Mouse (Mus musculus) Muller cell, postnatal 12 days (primary cell): ENCODE results near the gene Rplp1.
A peak's percentile ranks its signal among the peaks of the same experiment; 100 is the strongest.

Experiments used
- DNase-seq: peaks from one replicate; pipeline ENCODE4 v3.0.0-alpha.2; 2015; ENCODE audit errors: inconsistent ontology term

Gene Rplp1

DNA sequence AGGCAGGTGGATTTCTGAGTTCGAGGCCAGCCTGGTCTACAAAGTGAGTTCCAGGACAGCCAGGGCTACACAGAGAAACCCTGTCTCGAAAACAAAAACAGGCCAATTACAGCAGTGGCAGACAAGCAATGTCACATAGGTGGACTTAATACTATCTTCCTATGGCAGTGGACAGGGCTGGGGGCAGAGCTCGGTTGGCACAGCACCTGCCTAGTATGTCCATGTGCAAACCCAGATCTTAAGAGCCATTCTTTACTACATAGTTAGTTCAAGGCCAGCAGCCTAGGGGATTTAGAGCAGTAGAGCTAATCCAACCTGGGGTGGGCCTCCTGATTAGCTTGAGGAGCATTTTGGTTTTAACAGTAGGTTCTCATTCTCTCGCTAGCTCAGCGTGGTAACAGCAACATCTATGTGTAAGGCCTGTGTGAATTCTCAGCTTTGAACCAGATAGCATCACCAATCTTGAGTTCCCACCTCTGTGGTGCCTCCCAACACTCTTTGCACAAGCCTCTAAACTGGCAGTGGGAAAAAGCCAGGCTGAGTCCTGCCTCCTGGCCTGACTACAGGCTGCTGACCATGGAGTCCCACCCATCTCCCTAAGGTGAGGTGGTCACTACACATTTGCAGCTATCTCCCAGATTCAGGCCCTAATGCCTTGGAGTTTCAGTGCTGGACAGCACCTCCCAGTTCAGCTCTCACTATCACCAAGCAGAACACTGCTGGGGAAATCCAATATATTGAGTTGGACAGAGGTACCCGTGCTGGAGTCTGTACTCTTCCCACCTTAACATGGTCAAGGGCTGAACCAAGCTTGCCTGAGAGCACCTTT lies 2.8 kb downstream of the Rplp1 start:
- DNase-seq: no peak

DNA sequence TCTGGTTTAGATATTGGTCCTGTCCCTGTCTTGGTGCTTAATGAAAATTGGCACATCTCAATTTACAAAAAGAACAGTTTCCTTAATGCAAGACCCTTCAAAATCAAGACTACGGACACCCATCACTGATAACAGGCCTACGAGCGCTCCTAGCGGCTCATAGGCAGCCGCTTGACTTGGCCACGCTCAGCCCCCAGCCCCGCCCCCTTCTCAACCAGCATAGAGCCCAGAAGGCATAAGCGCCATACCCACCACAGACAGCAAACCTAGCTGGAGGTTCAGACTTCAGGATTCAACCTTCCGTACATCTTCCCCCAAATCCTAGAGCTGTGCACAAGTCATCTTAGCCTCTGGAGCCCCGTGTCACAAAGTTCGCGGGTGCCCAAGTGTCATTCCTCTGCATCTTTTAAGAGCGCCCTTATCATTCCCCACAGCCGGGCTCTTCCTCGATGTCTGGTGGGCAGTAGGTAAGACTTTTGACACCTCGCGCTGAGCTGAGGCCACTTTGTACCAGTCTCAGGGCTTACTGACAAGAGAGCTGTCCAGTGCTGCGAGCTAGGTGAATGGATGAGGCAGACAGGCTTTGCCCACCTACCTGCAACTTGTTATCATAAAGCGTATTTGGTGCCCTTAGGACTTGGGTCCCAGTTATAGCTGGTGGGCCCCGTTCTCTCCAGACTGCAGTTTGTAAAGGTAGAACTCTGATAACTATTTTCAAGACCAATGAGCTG lies 3.7 kb downstream of the Rplp1 start:
- no peak for DNase-seq

DNA sequence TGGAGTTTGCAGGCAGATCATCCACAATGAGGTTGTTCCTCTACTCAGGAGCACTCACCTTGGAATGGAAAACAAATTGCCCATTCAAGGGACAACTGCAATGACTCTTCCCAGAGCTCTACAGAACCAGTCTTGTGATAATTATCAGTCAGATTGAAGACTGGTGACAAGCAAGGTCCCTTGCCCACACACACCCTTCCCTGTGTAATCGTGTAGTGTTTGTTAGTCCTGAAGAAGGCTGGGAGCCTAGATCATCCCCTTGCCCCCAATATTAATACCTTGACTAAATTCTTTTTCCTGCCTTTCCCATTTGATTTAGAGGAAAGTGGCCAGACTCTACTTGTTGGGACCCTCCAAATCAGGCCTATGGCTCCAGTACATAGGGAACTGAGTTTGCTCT lies 4.7 kb downstream of the Rplp1 start:
- DNase-seq: no peak

DNA sequence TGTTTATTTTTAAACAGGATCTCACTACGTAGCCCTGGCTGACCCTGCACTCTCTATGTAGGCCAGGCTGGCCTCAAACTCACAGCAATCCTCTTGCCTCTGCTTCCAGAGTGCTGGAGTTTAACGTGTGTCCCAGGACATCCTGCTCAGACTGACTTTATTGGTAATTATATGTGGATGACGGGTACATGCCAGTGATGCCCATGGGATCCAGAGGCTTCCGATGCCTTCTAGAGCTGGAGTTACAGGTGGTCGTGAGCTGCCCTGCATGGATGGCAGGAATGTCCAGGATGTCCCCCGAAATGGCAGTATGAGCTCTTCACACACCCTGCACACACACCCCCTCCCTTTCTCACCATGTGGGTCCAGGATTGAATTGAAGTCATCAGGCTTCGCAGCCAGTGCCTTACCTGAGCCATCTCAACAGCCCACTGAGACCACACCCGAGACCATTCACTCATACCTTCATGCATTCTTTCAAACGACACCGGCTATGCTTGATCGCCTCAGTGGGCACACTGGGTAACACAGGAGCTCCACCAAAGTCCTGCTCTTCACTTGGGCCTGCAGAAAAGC lies 5.4 kb downstream of the Rplp1 start:
- DNase-seq: no peak

DNA sequence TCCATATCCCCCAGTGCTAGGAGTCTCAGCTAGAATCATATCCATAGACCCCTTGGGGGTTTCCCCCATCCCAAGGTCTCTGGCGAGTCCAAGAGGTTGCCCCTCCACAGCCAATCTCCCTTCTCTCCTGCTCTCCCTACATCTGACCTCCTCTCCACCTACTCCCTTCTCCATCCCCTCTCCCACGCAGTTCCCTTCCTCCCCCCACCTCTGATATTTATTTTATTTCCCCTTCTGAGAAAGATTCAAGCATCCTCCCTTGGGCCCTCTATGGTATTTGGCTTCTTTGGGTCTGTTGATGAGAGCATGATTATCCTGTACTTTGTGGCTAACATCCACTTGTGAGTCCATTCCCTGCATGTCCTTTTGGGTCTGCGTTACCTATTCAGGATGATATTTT lies 6.0 kb downstream of the Rplp1 start:
- no peak for DNase-seq

DNA sequence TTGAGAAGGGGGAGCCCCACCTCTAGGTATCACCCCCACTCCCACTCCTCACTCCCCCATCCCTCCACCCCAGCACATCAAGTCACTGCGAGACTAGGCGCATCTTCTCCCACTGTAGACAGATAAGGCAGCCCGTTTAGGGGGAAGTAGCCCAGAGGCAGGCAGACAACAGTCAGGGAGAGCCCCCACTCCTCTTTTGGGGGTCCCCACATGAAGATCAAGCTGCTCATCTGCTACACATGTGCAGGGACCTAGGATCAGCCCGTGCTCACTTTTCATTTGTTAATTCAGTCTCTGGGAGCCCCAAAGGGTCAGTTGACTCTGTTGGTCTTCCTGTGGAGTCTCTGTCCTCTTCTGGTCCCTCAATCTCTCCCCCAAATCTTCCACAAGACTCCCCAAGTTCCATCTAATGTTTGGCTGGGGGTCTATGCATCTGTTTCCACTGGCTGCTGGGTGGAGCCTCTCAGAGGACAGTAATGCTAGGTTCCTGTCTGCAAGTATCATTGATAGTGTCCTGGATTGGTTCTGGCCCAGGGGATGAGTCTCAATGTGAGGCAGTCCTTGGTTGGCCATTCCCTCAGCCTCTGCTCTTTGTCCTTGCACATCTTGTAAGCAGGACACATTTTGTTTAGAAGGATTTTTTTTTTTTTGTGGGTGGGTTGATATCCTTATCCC lies 6.6 kb downstream of the Rplp1 start:
- DNase-seq: no peak

DNA sequence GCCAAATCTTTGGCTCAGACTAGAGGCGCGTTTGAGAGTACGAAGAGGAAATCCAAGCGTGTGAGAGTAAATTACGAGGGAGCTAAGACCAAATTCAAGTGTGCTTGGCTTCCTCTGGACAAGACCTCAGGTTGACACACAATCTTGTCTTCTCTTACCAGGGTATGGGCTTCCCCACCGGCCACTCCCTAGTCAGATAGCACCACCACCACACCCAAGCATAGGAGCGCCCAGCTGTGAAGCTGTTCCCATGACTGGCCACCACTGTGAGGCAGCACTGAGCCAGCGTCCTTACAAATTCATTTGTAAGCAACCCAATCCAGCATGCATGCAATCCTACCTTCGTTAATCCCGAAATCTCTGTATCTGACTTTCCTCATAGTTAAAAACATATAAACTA lies 7.4 kb downstream of the Rplp1 start:
- DNase-seq: no peak

DNA sequence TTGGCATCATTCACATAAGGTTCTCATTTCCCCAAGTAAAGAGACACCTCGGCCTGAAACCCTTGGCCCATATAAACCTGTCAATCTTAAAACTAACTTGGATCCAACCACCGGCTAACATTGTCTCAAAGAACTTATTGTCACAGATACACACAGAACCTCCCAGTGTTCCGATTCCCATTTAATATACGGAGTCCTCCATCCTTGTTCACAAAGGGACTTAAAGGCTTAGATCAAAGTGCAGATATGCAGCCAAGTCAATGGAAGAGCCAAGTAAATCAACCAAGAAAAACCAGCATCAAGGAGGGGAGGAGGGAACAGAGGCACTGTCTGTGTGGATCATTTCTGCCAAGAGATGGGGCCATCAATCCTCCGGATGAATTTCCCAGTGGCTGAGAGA lies 8.8 kb downstream of the Rplp1 start:
- no peak for DNase-seq

DNA sequence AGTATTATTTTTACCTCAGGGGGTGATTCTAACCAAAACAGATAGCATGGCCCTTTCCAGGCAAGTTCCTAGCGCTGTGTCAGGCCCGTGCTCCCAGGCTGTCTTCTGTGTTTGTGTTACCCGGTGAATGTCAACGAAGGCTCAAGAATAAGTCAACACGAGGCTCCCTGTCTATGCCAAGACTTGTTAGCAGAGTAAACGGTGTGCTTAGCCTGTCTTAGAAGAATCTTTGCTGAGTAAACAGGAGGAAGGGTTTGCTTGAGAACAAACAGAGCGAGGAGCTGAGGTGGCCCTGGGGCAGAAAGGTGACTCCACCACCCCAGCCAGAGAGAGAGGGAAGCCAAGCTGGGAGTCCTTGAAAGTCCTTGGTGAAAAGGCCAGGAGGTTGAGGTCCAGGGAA lies 10.1 kb downstream of the Rplp1 start:
- DNase-seq: no peak

DNA sequence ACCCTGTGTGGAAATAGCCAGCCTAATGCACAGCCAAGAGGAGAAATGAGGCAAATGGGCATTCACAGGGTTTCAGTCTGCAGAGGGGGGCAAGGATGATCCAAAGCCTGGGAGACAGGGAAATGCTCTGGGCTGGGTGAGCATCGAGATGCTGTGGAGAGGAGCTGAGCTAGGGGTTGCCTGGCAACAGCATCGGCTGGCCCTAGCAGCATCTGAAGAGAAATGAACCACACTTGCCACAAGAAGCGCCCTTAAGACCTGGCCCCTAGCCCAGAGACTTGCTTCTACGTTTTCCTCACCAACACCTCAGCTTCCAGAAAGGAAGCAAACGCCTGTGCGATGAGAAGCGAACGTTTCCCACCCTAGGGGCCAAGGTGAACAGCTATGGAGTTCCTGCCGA lies 11.9 kb downstream of the Rplp1 start:
- DNase-seq: no peak

DNA sequence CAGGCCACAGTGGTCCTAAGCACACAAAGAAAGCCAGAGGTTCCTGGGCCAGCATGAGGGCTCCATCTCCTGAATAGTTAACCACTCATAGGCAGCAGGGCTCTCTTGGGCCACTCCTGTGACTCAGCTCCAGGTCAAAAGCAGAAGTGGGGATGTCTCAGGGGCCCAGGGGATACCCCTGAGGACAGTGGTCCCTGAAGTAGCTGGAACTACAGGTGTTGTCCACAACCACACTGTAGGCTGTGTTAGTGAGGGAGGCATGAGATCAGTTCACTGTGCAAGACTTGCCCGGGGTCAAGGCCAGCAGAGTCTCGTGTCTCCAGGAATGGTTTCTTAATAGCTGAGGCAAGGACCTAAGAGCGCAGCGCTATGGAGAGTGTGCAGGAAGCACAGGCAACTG lies 12.8 kb downstream of the Rplp1 start:
- no peak for DNase-seq

DNA sequence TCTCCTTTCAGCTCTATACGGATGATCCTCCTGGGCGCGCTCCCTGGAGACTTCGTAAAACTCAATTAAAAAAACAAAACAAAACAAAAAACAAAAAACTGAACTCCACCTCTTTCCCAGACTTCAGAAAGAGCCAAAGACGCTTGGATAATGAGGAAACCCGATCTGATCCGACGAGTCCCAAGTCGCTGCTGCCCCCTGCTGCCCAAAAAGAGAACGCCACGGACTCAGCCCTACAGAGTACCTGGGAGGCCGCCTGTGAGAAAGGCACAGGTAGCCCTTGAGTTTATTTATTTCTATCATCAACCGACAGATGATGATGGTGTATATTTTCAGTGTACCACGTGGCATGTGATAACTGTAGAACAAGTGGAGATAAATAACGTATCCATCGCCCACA lies 14.5 kb downstream of the Rplp1 start:
- DNase-seq: peak; percentile 42

DNA sequence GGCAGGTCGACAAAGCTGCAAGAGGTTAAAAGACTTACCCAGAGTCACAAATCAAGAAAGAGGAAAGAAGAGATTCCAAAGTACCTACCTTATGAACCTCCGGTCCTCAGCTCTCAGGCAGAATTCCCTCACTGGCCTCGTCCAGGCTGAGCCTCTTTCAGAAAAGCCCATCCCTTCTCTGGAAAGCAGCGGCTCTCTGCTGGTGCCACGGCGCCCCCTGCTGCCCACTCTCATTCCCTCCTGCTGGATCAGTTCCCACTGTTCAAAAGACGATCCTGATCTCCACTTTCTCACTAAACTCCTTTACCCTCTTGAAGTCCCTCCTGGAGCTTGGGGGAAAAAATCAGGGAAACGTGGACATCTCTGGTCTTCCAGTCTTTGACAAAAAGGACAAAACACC lies 15.9 kb downstream of the Rplp1 start:
- DNase-seq: peak; percentile 87

DNA sequence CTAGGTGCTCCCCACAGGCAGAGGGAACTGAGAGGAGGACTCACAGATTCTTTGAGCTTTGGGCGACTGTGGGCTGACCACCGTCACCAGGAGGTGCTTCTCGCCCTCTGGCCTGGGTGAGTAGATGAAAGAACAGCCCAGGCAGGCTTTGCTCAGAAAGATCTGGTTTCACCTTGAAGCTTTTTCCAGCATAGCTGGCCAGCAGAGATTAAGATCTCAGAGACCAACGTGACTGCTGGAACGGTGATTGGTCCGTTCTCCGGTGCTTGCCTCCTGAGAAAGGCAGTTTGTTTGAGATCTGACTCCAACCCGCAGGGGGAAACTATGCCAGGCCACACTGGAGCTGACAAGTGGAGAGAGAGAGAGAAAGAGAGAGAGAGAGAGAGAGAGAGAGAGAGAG lies 19.3 kb downstream of the Rplp1 start:
- no peak for DNase-seq

DNA sequence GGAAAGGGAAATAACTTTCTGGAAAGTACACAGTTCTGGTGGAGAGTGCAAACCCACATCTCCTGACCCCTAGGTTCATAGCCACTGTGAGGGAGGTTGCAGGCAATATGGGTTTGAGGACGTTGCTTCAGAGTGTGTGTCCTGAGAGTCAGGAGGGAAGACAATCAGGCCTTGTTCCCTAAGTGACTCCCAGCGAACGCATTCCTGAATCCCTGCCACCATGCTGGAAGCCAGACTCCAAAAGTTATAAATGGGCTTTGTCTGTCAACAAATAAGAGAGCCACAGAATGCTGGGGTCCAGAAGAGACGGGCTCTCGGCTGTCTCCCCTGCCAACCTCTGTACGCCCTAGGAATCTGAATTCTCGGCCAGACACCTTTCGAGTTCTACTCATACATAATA lies 24.5 kb downstream of the Rplp1 start:
- peak; percentile 92 for DNase-seq

DNA sequence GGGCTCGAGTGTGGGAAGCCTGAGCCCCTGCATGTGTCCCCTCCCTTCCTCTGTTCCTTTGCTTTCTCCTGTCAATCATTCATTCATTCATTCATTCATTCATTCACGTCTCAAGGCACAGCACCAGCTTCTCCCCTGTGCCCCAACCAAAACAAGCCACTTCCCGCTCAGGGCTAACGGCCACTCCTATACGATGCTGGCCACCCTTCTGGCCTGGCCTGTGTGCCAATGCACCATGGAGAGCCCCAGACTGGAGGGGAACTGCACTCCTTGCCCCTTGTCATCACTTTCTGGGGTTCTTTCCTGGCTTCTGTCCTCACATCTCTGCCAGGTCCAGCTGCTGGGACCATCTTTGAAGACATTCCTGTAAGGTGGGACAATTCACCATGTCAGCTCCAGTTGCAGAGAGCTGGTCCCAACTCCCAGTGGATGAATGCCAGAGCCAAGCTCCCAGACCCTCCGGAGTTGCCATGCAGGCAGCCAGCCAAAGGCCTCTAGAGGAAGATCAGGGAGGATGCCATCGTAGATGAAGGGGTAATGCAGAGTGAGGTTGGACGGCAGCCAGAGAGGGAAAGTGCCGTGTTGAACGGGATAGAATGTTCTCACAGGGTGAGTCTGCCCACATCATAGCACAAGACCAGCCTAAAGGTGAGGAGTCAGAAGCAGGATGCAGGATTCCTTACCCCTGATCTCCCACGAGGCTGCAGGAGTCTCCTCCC lies 26.5 kb downstream of the Rplp1 start:
- no peak for DNase-seq

DNA sequence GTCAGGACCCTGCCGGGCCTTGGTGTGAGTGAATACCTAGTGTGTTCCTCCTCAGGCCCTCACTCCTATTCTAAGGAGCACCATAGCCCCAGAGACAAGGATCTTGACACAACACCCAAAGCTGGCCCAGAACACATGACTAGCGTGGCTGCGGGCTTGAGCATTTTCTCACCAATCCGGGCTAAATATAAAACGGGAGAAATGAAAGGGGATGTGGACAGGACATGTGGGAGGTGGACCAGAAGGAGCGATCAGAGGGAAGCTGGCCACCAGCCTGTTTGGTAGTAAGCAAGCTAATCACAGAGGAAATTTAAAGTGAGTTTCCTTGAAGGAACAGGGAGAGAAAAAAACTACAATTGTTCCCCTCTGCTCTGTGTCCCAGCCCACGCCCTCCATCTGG lies 28.4 kb downstream of the Rplp1 start:
- DNase-seq: no peak

DNA sequence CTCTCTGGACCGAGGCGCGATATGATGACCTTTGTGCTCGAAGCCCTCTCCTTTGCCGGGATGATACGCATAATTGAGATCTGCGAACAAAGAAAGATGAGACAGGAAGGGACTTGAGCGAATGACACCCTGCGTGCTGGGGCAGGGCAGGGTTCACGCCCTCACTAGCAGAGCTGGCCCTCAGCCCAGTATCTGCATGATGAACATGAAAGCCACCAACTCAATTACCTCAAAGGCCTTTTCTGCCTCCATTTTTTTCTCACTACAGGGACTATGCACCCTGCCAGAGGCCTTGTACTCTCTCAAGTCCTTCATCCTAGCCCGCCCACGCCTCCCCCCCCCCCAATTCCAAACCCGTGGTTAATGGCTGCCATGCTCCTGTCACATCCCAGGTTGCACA lies 29.4 kb downstream of the Rplp1 start:
- peak; percentile 62 for DNase-seq

DNA sequence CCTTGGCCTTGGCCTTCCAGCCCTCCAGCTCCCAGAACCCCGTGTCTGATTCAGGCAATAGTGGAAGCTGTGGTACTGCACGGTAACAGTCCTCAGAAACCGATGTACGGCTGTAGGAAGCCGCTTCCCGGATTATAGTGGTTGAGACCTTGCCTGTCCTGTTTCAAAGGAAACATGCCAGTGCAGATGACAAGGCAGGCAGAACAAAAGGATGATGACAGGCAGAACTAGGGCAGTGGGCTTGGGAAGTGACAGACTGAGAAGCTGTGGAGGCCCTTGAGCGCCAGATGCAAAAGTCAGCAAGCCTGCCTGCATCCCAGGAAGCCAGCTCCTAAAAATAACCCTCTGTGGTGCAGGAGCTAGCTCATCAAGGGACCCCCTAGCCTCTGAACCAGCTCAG lies 30.0 kb downstream of the Rplp1 start:
- DNase-seq: peak; percentile 44

DNA sequence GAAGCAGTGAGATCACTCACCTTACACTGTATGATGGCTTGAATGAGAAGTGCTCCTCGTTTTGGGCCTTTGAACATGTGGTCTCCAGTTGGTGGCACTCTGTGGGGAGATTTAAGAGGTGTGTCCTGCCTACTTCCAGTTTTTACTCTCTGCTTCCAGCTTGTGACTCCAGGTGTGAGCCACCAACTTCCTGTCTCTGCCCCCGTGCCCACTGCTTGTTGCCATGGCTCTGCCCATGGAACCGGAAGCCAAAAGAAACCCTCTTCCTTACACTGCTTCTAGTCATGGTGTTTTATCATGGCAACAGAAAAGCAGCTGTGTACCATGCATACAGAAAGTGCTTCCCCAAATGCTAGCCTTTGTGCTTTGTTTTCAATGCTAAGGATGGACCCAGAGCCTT lies 32.2 kb downstream of the Rplp1 start:
- no peak for DNase-seq

DNA sequence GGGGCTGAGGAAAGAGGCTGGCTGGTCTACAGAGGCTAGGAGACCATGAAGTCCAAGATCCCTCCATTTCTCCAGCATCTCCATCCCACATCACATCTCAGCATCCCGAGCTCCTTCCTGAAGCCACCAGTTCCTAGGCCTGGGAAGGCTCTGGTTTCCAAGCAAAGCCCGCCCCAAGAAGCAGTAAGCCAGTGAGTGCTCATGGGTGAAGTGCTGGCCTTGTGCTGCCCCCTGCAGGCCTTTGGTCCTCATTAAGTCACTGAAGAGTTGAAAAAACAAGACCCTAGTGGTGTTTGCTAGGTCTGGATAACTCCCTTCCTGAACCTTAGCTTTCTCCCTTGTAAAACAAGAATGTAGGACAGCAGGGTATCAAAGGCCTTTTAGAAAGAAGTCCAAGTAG lies 35.5 kb downstream of the Rplp1 start:
- peak; percentile 54 for DNase-seq
